Mouse (Mus musculus) midbrain, embryonic 14.5 days (tissue): ENCODE measurements at regions not wholly inside any gene's neighbourhood (a gene's known extent, or its start where the extent isn't known, plus 50 kb on each side); places are given as distances from the start of the nearest gene placed in this dataset.
A peak's percentile ranks its signal among the peaks of the same experiment; 100 is the strongest.

Experiments
- ATAC-seq: fragments of 200-750 bp; cut with Nextera tagmentation; 2 replicates; pipeline ENCODE4 v1.8.0; 2017; ENCODE audit warnings: moderate number of reproducible peaks, moderate library complexity; ENCODE audit not compliant: low FRiP score, low TSS enrichment
- DNase-seq: peaks from one replicate; pipeline ENCODE4 v3.0.0-alpha.2; 2015
- H3K27ac ChIP-seq: fragments of 300-500 bp; sonication (generic); replicated peaks from 2 replicates; pipeline ENCODE4 v1.5.1; 2014; ENCODE audit warnings: mild to moderate bottlenecking, low read depth, low read length, moderate library complexity
- H3K27me3 ChIP-seq: fragments of 300-500 bp; sonication (generic); 2 replicates; pipeline ENCODE4 v1.6.1; 2014; ENCODE audit warnings: low read length, control low read depth, mixed read lengths; ENCODE audit not compliant: control insufficient read depth, insufficient read depth
- H3K36me3 ChIP-seq: fragments of 300-500 bp; sonication (generic); 2 replicates; pipeline ENCODE4 v1.6.1; 2014; ENCODE audit warnings: low read length, control low read depth; ENCODE audit not compliant: control insufficient read depth, insufficient read depth
- H3K4me1 ChIP-seq: fragments of 300-500 bp; sonication (generic); 2 replicates; pipeline ENCODE4 v1.6.1; 2014; ENCODE audit warnings: mild to moderate bottlenecking, antibody characterized with exemption, low read length, control low read depth; ENCODE audit not compliant: control insufficient read depth, insufficient read depth
- H3K4me2 ChIP-seq: fragments of 300-500 bp; sonication (generic); 2 replicates; pipeline ENCODE4 v1.6.1; 2014; ENCODE audit warnings: mild to moderate bottlenecking, low read length, moderate library complexity
- H3K4me3 ChIP-seq: fragments of 300-500 bp; sonication (generic); replicated peaks from 2 replicates; pipeline ENCODE4 v1.5.1; 2014; ENCODE audit warnings: low read depth, low read length
- H3K9ac ChIP-seq: fragments of 300-500 bp; sonication (generic); replicated peaks from 2 replicates; pipeline ENCODE4 v1.6.1; 2014; ENCODE audit warnings: mild to moderate bottlenecking, low read length, moderate library complexity
- H3K9me3 ChIP-seq: fragments of 300-500 bp; sonication (generic); 2 replicates; pipeline ENCODE4 v1.6.1; 2016; ENCODE audit warnings: low read length, control low read depth, mixed read lengths; ENCODE audit not compliant: control insufficient read depth
- WGBS: fragments of 180-500 bp; shearing (Covaris S2); extraction: QIAGEN DNeasy Blood & Tissue Kit; methylation state at CpG from one replicate; pipeline ENCODE4 v1.1.7; 2014; 5-methylcytosine and 5-hydroxymethylcytosine counted together

DNA sequence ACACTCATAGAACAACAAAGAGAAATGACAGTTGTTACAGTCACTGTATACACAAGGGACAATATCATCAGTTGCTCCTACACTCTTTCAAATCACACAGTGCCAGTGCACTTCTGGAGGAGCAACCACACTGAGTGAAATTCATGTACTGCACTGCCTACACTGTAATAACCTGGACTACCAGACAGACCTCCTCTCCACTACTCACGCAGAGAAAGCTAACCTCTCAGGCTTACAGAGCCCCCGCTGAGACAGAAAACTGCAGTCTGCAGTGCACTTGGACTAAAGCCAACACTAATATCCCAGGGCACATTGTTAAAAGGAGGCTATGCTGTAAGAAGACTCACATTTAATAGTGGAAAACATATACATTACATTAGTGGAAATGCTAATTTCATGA lies 81.9 kb upstream of the Pax6 start:
- Histone ChIP-seq H3K4me2 (no peak overlapping the region), H3K9ac (no peak overlapping the region), H3K4me1 (peaks cover 3% of the 10 kb centered on the region; the same call in 1 of the 2 replicates), H3K9me3 (no peaks in the 10 kb centered on the region), H3K27me3 (peaks cover 39% of the 10 kb centered on the region), H3K4me3 (no peak overlapping the region), H3K36me3 (no peaks in the 10 kb centered on the region), H3K27ac (no peak overlapping the region)
- no peak for ATAC-seq
- whole genome bisulfite sequencing, result 19% methylated on average over 2 of the region's 2 CpGs
- DNase-seq, result peak; percentile 69

DNA sequence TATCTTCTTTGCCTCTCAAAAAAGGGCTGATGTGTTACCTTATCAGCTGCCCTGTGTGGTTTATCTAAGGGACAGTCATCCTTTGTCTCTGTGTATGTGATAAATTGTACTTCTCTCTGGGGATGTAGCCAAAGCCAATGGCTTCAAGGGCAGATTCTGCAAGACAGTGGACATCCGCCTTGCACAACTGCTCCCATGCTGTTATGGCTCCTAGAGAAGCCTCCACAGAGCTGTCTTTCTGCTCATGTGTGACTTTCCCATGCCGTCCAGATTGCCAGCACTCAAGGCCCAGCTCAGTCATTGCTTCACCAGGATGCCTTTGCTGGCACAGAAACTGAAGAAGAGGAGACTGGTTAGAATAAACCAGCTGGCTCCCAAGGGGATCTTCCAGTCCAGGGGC lies 74.6 kb upstream of the Pax6 start:
- Histone ChIP-seq H3K9me3 (no peaks in the 10 kb centered on the region), H3K4me3 (no peak overlapping the region), H3K27ac (no peak overlapping the region), H3K4me2 (no peak overlapping the region), H3K27me3 (peaks cover 57% of the 10 kb centered on the region), H3K4me1 (no peaks in the 10 kb centered on the region), H3K36me3 (no peaks in the 10 kb centered on the region), H3K9ac (no peak overlapping the region)
- DNase-seq (no peak), ATAC-seq (no peak)
- 84% methylated on average over 2 of the region's 2 CpGs for WGBS

DNA sequence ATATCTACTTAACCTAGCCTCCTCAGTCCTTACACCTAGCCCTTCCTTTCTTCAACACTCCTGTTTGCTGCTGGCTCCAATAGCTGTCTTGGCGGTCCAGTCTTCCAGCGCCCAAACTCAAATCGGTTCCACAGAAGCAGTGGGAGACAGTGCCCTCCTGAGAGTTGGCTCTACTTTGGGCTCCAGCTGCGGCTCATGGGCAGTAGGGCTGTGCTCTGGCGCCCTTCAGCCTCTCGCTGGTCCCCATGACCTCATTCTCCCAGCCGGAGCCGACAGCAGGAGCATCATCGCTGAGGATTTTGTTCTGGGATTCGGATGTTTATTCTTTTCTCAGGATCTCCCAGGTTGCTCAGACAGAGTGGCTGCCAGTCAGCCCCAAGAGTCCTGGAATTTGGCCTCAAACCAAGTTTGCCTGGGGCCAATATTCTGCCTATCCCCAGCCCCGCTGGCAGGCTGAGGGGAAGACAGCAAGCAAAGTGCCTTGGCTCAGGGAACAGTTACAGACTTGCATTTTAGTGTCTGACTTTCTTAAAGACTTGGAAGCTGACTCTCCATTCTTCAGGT lies 64.1 kb upstream of the Pax6 start:
- Histone ChIP-seq H3K9ac (no peak overlapping the region), H3K27ac (no peak overlapping the region), H3K27me3 (peaks cover 27% of the 10 kb centered on the region; the same call in 1 of the 2 replicates), H3K4me3 (no peak overlapping the region), H3K36me3 (no peaks in the 10 kb centered on the region), H3K9me3 (no peaks in the 10 kb centered on the region), H3K4me1 (no peaks in the 10 kb centered on the region), H3K4me2 (no peak overlapping the region)
- DNase-seq (peak; percentile 65), ATAC-seq (no peak)
- 47% methylated on average over 11 of the region's 11 CpGs for WGBS

GRCm38 (mm10) chr2:105607969-105608538 lies 60.6 kb upstream of the Pax6 start:
- no peak for ATAC-seq
- Histone ChIP-seq H3K4me2 (no peak overlapping the region), H3K4me1 (peaks cover 11% of the 10 kb centered on the region; the same call in 1 of the 2 replicates), H3K9ac (no peak overlapping the region), H3K9me3 (no peaks in the 10 kb centered on the region), H3K36me3 (no peaks in the 10 kb centered on the region), H3K27me3 (peaks cover 42% of the 10 kb centered on the region), H3K27ac (no peak overlapping the region), H3K4me3 (no peak overlapping the region)
- WGBS, result 51% methylated on average over 8 of the region's 8 CpGs
- DNase-seq, result peak; percentile 30

DNA sequence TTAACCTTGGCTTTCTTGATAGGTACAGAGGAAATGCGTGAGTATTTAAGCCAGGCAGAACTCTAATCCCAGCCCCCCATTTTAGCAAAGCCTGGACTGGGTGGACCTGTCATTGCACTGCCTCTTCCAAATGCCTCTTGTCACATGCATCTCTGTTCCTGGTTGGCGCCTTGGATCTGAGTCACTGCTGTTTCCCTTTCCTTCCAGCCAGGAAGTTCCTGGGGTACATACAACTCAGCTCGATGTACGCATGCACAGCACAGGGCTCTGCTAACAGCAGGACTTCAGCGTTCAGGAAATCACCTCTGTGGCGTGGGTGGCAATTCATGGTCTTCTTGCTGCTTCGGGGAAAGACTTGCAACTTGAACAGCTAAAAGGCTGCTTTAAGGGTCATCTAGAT lies 59.9 kb upstream of the Pax6 start:
- H3K27me3 ChIP-seq, result peaks cover 42% of the 10 kb centered on the region
- DNase-seq (no peak), ATAC-seq (no peak)

GRCm38 (mm10) chr2:105611014-105611413 lies 57.7 kb upstream of the Pax6 start:
- 31% methylated on average over 5 of the region's 5 CpGs for WGBS
- Histone ChIP-seq H3K27me3 (peaks cover 39% of the 10 kb centered on the region), H3K4me1 (peaks cover 11% of the 10 kb centered on the region; the same call in 1 of the 2 replicates), H3K4me3 (no peak overlapping the region), H3K9ac (no peak overlapping the region), H3K9me3 (no peaks in the 10 kb centered on the region), H3K4me2 (no peak overlapping the region), H3K27ac (no peak overlapping the region), H3K36me3 (no peaks in the 10 kb centered on the region)
- DNase-seq (no peak), ATAC-seq (no peak)

More for the DNA sequence above, 59.9 kb upstream of the Pax6 start:
- no peak overlapping the region for H3K27ac ChIP-seq
- H3K4me2 ChIP-seq, result no peak overlapping the region
- no peak overlapping the region for H3K4me3 ChIP-seq
- no peaks in the 10 kb centered on the region for H3K9me3 ChIP-seq
- 82% methylated on average over 7 of the region's 7 CpGs for WGBS
- no peak overlapping the region for H3K9ac ChIP-seq
- H3K36me3 ChIP-seq, result no peaks in the 10 kb centered on the region
- H3K4me1 ChIP-seq, result peaks cover 11% of the 10 kb centered on the region; the same call in 1 of the 2 replicates

DNA sequence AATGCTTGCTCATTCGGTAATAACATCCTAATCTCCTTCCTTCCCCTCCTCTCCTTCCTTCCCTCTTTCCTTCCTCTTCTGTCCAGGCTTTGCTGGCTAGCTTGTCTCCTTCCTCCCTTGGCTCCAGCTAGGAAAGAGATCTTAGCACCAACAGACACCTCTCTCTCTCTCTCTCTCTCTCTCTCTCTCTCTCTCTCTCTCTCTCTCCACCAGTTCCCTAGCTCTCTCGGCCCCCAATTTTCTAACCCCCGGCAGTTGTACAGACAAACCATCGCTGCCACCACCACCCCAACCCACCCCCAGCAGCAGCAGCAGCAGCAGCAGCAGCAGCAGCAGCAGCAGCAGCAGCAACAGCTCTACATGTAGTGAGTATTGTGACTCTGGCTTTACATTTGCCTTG lies 57.0 kb upstream of the Pax6 start:
- peak overlapping the region; percentile 20; the same call in 1 of the 2 replicates for H3K4me2 ChIP-seq
- H3K27me3 ChIP-seq, result peaks cover 39% of the 10 kb centered on the region
- no peak overlapping the region for H3K9ac ChIP-seq
- DNase-seq, result no peak
- H3K27ac ChIP-seq, result no peak overlapping the region
- WGBS, result 13% methylated on average over 4 of the region's 4 CpGs
- H3K36me3 ChIP-seq, result no peaks in the 10 kb centered on the region
- peaks cover 11% of the 10 kb centered on the region; the same call in 1 of the 2 replicates for H3K4me1 ChIP-seq
- H3K4me3 ChIP-seq, result no peak overlapping the region
- H3K9me3 ChIP-seq, result no peaks in the 10 kb centered on the region
- no peak for ATAC-seq

GRCm38 (mm10) chr2:105612051-105612664 lies 56.5 kb upstream of the Pax6 start:
- no peaks in the 10 kb centered on the region for H3K36me3 ChIP-seq
- H3K27ac ChIP-seq, result no peak overlapping the region
- ATAC-seq, result peak; percentile 51
- H3K4me3 ChIP-seq, result no peak overlapping the region
- peaks cover 39% of the 10 kb centered on the region for H3K27me3 ChIP-seq
- peaks cover 11% of the 10 kb centered on the region; the same call in 1 of the 2 replicates for H3K4me1 ChIP-seq
- no peak overlapping the region for H3K9ac ChIP-seq
- no peaks in the 10 kb centered on the region for H3K9me3 ChIP-seq
- H3K4me2 ChIP-seq, result peak overlapping the region; percentile 20
- 2% methylated on average over 21 of the region's 21 CpGs for WGBS
- peak; percentile 68 for DNase-seq

GRCm38 (mm10) chr2:105612706-105613105 lies 56.0 kb upstream of the Pax6 start:
- DNase-seq (no peak), ATAC-seq (no peak)
- H3K4me1 ChIP-seq, result peaks cover 11% of the 10 kb centered on the region; the same call in 1 of the 2 replicates
- H3K36me3 ChIP-seq, result no peaks in the 10 kb centered on the region
- 41% methylated on average over 7 of the region's 7 CpGs for WGBS
- H3K9me3 ChIP-seq, result no peaks in the 10 kb centered on the region
- H3K4me2 ChIP-seq, result peak overlapping the region; percentile 20
- peaks cover 38% of the 10 kb centered on the region for H3K27me3 ChIP-seq
- H3K27ac ChIP-seq, result no peak overlapping the region
- H3K4me3 ChIP-seq, result no peak overlapping the region
- no peak overlapping the region for H3K9ac ChIP-seq
